Mouse (Mus musculus) brain, embryonic 14.5 days (tissue): ENCODE data around the gene Zfp786. TPM values are rescaled to one million over a fixed set of nuclear protein-coding genes. Genes with fewer than 3 reads are reported as not detected.

Experiments
- DNase-seq: peaks from one replicate; pipeline ENCODE4 v3.0.0-alpha.2; 2011; ENCODE audit warnings: low read depth
- CTCF ChIP-seq: fragments of 200-500 bp; IDR thresholded peaks from 2 replicates; pipeline ENCODE4 v1.5.1; 2012; ENCODE audit warnings: inconsistent platforms, mild to moderate bottlenecking, moderate library complexity, borderline replicate concordance; ENCODE audit not compliant: insufficient read depth, insufficient read length; ENCODE audit errors: extremely low read depth
- POLR2A ChIP-seq: fragments of 200-500 bp; IDR thresholded peaks from 2 replicates; pipeline ENCODE4 v1.6.1; 2012; ENCODE audit warnings: mild to moderate bottlenecking, inconsistent platforms, borderline replicate concordance; ENCODE audit not compliant: poor library complexity, insufficient read depth, insufficient read length, severe bottlenecking; ENCODE audit errors: extremely low read depth
- polyA plus RNA-seq: library from polyadenylated mRNA; depleted of rRNA; stranded (reverse); fragments of >200 nt; gene quantifications from 2 replicates; pipeline ENCODE4 v1.2.3, GENCODE M21; 2012

The Zfp786 gene
- polyA plus RNA-seq, 1 experiment, result 8.8 TPM

DNA sequence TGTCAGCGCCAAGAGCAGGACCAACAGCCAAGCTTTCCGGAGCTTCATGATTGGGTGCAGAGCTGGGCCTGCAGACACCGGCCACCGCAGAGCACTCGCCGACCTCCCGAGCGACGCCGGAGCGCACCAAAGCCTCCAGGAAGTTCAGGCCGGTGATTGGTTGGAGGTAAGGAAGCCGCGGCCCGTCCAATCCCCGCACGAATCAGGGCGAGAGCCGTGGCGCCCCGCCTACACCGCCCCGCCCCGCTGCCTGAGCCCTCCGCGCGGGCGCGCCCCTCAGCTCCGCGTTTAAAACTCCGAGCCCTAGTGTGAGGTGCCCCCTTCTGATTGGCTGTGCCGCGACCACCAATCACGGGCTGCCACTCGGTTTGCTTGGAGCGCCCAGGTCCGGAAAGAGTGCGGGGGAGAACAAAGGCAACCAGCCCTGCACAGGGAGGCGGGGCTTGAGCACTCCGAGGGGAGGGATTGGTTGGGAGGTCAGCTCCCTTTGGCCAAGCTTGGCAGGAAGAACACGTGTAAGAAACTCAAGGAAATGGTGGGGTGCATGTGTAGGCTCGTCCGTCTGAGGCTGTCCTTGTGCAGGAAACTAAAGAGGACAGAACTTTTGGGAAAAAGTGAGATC, 17.3 kb downstream of the Zfp786 start, which contains the start of gene Pdia4:
TSS of gene Pdia4 (minus strand) at position 174 of the 622 bp plus-strand sequence.
- DNase-seq, result peak; percentile 100
- TF ChIP-seq CTCF (no peak), POLR2A (peak; percentile 89; the same call in 1 of the 2 replicates)

DNA sequence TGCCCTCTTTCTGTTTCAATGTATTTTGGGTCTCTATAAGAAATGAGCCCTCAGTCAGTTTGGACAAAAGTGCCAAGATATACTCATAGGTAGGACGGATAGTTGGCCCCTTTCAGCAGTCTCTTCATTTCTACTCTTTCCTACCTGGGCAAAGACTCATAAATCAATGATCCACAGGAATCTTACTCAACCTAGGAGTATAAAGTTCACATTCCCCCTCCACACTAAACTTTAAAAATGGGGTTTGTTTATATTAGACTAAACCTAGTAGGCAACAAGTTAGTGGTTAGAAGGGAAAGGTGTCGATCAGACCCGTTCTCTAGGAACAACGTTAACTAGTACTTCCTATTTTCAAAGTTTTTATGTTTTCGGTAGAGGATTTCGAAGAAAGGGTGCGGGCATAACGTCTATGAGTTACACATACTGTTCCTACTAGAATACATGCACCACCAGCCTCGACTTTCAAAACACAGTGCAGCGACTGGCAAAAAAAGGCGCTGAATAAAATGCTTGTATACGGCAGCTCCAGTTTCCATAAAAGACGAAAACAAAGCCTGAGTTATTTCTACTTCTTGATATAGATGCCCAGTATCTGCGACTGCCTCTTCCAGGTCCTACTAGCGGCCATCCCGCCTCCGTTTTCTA, 18.3 kb downstream of the Zfp786 start:
- no peak for DNase-seq
- TF ChIP-seq POLR2A, result no peak
- no peak for TF ChIP-seq CTCF

- TF ChIP-seq CTCF, result no peak
- no peak for TF ChIP-seq POLR2A
These were observed 19.3 kb downstream of the Zfp786 start for GRCm38 (mm10) chr6:47811324-47811723.

GRCm38 (mm10) chr6:47810181-47810580, 20.5 kb downstream of the Zfp786 start:
- no peak for TF ChIP-seq POLR2A

More at GRCm38 (mm10) chr6:47811324-47811723, 19.3 kb downstream of the Zfp786 start:
- DNase-seq, result no peak

GRCm38 (mm10) chr6:47809053-47809452, 21.6 kb downstream of the Zfp786 start:
- DNase-seq, result peak; percentile 42
- TF ChIP-seq CTCF (no peak), POLR2A (no peak)

More at GRCm38 (mm10) chr6:47810181-47810580, 20.5 kb downstream of the Zfp786 start:
- DNase-seq, result no peak

GRCm38 (mm10) chr6:47808545-47808944, 22.1 kb downstream of the Zfp786 start:
- DNase-seq, result no peak
- no peak for TF ChIP-seq CTCF
- no peak for TF ChIP-seq POLR2A

- TF ChIP-seq CTCF (no peak), POLR2A (no peak)
- DNase-seq, result no peak
These were observed 23.2 kb downstream of the Zfp786 start for GRCm38 (mm10) chr6:47807419-47807818.

GRCm38 (mm10) chr6:47805520-47805919, 25.1 kb downstream of the Zfp786 start:
- DNase-seq, result no peak
- TF ChIP-seq POLR2A (no peak), CTCF (no peak)

DNA sequence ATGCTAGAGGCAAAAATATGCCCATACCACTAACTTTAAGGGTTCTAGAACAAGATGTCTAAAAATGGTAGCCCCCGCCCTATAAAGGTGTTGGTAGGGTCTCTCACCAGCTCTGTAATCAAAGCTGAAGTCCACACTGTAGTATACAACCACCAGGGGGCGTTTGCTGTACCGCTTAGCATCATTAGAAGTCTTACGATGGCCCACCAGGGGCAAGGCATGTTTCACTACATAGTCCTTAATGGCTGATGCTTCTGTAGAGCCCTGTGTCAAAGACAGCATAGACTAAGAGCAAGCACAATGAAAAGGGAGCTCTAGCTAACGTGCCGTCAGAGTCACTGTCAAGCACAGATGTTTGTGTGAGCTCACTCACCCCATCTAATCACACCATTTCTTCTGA, 31.6 kb downstream of the Zfp786 start:
- TF ChIP-seq POLR2A (no peak), CTCF (peak; percentile 69; the same call in 1 of the 2 replicates)
- DNase-seq, result peak; percentile 84

- peak; percentile 71 for DNase-seq
- TF ChIP-seq POLR2A, result no peak
- peak; percentile 45; the same call in 1 of the 2 replicates for TF ChIP-seq CTCF
These were observed 36.4 kb downstream of the Zfp786 start for GRCm38 (mm10) chr6:47794106-47794830.

DNA sequence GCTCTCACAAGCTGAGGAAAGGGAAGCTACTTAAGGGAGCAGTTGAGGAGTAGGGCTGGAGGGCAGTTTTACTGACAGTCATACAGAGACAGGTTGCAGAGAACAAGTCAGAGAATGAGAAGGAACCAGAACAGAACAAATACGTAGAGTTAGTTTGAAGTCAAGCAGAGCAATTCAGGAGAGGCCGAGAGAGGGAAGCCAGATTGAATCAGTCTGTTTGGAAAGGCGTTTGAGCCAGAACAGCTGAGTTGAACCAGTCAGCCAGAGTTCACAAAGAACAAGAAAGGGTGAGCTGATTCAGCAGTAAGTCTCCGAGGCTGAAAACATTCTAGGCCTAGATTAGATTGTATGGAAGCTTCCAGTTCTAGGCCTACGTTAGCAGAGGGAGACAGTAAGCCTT, 37.4 kb downstream of the Zfp786 start:
- no peak for DNase-seq
- TF ChIP-seq POLR2A (no peak), CTCF (no peak)

DNA sequence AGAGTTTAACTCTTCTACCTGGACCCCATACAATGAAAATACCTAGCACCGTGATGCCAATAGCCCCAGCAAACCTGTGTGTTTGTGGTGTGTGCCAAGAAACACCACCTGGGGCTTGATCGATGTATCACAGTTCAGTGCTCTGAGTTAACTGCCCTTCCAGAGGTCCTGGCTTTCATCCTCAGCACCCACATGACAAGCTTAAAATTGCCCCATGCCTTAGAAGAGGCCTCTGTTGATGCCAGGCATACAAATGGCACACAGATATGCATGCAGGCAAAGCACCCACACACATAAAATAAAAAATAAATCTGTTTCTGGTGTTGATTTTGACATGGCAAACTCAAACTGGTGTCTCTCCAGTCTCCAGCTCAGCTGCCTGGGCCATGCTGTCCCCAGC, 38.1 kb downstream of the Zfp786 start:
- no peak for DNase-seq
- TF ChIP-seq CTCF (no peak), POLR2A (no peak)

DNA sequence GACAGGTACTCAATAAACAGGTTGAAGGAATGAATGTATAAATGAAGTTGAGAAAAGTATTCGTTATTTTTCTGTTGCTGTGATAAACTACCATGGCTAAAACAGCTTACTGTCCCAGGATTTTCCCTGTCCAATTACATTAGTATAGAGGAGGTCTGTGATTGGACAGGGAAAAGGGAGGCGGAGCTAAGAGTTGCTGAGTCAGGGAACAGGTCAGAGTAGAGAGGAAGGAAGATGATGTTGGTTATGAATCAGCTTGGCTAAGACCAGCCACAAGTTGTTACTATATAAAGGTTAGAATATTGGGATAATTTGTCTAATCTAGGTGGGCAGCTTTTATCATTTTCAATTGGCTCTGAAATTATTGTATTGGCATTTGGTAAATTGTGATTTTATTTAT, 39.9 kb downstream of the Zfp786 start:
- DNase-seq, result no peak
- no peak for TF ChIP-seq POLR2A
- TF ChIP-seq CTCF, result no peak

DNA sequence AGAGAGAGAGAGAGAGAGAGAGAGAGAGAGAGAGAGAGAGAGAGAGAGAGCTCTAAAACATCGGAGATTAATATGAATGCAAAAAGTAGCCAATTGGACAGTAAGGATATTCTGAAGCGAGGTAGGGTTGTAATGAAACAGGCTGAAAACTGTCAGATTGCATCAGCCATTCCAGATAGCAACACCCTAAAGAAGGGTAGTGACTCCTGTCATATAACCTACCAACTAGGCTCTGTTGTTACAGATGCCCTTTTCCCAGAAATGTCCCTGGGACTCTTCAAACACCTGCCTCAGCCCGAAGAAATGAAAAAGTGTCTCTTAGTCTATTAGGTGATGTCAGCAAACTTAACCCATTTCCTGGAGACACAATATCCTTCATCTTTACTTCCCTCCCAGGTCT, 41.8 kb downstream of the Zfp786 start:
- TF ChIP-seq POLR2A (no peak), CTCF (no peak)
- DNase-seq, result peak; percentile 36
